Mouse (Mus musculus): ENCODE results near the gene Gnb1l.

Gene Gnb1l

DNA sequence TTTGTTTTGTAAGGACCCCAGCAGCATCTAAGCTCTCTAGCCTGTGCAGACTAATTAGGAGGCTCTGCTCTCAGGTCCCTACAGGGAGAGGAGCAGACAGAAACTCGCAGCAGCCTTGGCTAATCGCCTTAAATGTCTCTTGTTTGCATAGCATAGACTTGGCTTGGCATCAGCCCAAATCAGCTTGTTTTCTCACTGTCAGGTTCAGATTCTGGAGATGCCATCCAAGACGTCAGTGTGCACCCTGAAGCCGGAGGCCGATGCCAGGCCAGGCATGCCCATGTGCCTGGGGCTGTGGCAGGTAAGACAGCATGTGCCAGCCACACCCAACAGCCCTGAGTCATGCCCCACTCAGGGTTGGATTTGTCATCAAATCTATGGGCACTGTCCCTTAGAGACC lies 49.4 kb downstream of the Gnb1l start:
- no peak for DNase-seq (ENCODE audit: low read depth, low spot score)

DNA sequence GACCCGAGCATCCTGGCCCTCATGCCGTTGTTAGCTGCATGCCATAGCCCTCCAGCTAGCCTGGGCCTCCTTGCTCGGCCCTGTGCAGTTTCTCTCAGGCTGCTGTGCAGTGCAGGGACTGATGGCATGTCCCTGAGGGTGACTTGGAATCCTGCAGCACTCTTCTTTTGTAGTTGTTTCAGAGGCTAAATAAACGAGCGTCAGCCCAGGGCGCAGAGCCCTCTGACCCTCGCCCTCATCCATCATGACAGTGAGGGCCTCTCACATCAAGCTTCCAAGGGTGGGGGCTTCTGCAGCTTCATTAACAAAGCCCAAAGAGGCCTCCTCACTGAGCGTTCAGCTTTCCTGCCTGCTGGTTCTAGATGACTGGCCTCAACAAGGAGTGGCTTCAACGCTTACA lies 53.1 kb downstream of the Gnb1l start:
- DNase-seq (ENCODE audit: low read depth, low spot score), result no peak

DNA sequence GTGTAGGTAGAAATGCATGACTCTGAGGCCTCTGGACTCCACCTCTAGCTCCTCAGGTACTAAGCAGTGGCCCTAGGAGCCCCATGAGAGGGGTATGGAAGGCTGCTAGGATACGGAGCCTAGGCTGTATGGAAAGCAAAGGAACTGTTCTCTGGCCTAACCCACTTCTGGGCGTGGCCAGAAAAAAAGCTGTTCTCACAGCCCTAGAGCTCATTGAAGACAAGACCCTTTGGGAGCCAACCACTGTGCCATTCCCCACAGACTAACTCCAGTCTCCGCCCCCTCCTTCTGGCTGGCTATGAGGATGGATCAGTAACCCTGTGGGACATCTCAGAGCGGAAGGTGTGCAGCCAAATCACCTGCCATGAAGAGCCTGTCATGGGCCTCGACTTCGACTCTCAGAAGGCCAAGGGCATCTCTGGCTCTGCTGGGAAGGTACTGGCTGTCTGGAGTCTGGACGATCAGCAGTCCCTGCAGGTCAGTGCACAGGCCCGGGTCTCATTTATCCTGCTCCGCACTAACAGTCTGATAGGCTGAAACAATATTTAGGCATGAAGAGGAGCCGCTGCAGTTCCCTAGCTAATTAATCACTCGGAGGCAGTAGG lies 53.7 kb downstream of the Gnb1l start:
- DNase-seq (ENCODE audit: low read depth, low spot score), result no peak

GRCm38 (mm10) chr16:18554721-18555120 lies 56.2 kb downstream of the Gnb1l start:
- DNase-seq (ENCODE audit: low read depth, low spot score), result no peak

GRCm38 (mm10) chr16:18555235-18555935 lies 56.9 kb downstream of the Gnb1l start:
- no peak for DNase-seq (ENCODE audit: low read depth, low spot score)

GRCm38 (mm10) chr16:18556461-18556860 lies 57.9 kb downstream of the Gnb1l start:
- no peak for DNase-seq (ENCODE audit: low read depth, low spot score)

DNA sequence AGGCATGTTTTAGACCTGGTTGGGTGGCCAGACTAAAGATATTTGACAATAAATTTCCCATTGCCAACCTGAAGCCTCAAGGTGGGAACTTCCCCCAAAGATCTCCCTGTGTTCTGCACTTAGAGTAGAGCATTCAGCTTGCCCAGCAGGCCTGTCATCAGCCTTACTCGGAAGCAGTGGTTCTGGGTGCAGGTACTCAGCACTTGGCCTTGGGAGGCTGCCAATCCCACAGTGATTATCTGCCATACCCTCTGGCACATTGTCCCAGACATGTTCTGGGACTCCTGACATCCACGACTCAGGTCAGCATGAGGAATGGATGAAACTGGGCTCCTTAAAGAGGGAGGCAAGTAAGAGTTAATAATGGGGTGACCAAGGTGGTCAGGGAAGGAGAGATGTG lies 66.0 kb downstream of the Gnb1l start:
- DNase-seq (ENCODE audit: low read depth, low spot score), result no peak

GRCm38 (mm10) chr16:18568599-18568998 lies 70.1 kb downstream of the Gnb1l start:
- DNase-seq (ENCODE audit: low read depth, low spot score), result no peak

DNA sequence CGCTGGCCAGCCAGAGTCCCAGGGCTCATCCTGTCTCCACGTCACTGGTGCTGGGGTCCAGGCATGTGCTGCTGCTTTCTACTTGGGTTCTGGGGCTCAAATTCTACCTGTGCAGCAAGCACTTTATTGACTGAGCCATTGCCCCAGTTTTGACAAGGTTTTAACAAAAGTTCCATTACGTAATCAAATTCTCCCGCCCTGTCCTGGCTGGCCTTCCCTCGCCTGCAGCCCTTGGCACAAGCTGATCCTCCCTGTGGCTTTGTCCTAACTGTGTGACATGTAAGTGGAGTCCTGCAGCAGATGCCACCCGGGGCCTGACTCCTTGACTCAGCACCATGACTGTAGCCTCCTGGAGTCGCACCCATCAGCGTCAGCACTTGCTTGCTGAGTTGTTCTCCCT lies 75.7 kb downstream of the Gnb1l start:
- DNase-seq (ENCODE audit: low read depth, low spot score), result no peak

DNA sequence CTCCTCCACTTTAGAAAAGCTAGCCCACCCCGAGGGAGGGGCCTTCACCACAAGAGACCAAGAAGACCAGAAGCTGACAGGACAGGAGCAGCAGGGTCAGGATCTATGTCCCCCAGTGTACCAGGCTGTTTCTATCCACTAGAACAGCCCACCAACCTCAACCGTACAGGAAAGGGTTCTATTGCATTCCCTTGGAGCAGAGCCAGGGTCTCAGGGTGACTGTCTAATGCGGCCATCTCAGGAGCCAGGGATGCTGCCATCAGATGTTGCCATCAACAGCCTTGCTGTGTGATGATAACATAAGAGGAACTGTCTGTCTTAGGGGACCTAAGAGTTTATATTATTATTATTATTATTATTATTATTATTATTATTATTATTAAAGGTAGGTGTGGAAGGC lies 78.6 kb downstream of the Gnb1l start:
- no peak for DNase-seq (ENCODE audit: low read depth, low spot score)

- no peak for DNase-seq (ENCODE audit: low read depth, low spot score)
Observed at GRCm38 (mm10) chr16:18577599-18578160, 79.2 kb downstream of the Gnb1l start.

DNA sequence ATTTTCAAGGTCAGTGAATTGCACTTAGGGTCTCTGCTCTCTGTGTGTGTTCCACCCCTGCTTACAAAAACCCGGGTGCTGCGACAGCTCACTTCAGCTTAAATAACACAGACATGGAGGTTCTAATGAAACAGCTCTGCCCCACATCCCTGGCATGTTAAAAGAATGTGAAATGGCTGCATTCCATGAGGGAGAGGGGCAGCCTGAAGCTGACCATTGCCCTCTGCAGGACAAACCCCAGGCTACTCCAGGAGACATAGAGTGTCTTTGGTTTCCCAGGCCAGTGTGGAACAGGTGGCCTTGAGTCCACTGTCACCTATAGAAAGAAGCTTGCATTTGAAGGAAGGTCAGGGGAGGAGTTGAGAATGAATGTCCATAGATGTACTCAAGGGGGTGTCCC lies 81.9 kb downstream of the Gnb1l start:
- DNase-seq (ENCODE audit: low read depth, low spot score), result no peak

GRCm38 (mm10) chr16:18581050-18581622 lies 82.6 kb downstream of the Gnb1l start:
- no peak for DNase-seq (ENCODE audit: low read depth, low spot score)

- no peak for DNase-seq (ENCODE audit: low read depth, low spot score)
Observed at GRCm38 (mm10) chr16:18581623-18582205, 83.2 kb downstream of the Gnb1l start.

GRCm38 (mm10) chr16:18582426-18583148 lies 84.1 kb downstream of the Gnb1l start:
- DNase-seq (ENCODE audit: low read depth, low spot score), result no peak

- no peak for DNase-seq (ENCODE audit: low read depth, low spot score)
Observed at GRCm38 (mm10) chr16:18583169-18583568, 84.7 kb downstream of the Gnb1l start.

DNA sequence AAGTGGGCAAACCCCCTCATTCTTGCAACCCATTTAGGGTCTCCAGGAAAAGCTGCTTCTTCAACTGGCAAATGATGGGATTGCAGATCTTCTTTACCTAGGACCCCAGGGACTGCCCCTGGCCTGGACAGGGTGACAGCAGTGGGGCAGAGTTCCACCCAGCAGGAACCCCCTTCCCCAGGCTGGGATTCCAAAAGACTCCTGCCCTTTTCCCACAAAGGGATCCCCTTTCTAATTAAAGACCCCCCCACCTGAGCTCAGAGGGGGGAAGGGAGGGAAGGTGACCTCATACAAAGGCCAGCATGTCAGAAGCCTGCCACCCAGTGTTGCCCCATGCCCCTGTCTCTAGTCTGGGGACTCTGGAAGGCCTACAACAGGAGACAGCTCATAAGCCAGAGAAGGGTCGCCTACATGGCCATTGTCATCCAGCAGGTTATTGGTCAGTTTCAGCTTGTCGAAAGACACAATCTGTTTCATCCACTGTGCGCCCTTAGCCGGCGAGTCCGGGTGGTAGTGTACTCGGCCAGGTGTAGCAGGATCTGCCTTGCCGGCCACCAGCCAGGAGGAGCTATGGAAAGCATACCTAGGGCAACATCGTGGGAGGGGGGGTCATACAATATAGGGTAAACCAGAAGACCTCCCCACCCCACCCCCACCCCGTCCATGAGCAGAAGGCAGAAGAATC lies 85.3 kb downstream of the Gnb1l start:
- DNase-seq (ENCODE audit: low read depth, low spot score), result no peak

DNA sequence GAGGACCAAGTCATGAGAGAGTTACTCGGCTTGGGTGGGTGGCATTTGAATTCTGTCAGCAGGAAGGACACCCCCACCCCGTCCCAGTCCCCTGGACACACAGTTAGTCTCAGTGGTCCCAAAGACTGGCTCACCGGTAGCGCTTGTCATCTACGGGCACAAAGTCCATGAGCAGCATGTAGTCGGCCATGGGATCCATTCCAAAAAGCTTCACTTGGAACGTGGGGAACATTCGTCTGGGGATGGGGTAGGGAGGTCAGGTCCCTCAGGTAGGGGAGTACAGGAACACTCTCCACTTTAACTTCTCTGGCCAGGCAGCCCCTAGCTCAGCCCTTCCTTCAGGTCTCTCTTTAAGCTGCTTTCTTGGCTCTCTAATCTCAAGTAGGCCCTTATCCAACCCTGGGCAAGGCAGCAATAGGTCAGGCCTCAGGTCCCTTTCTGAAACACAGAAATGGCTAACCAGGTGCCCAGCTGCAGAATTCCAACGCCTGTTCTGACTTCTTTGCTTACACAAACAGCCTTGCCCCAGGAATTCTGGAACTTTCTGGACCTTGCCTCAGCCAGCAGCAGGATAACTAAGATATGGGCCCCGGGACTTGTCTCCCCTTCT lies 86.5 kb downstream of the Gnb1l start:
- no peak for DNase-seq (ENCODE audit: low read depth, low spot score)

DNA sequence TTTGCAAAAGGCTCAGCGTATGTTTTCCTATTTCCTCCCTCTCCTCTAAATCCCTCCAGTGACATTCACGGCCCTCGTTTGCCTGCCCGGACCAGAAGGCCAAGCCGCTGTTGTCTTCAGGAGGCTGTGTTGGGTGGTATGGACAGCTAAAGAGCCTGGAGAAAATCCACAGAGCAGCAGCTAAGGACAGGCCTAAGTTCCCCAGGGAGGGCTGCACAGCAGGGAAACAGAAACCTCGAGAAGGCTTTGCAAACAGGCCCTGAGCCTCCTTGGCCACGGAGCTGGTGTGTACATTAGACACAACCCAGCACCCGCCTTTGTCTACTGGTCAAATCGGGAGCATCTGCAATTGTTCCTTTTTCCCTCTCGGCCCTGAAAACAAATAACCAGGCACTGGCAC lies 87.2 kb downstream of the Gnb1l start:
- DNase-seq (ENCODE audit: low read depth, low spot score), result no peak

- DNase-seq (ENCODE audit: low read depth, low spot score), result no peak
Observed at GRCm38 (mm10) chr16:18586076-18586905, 87.8 kb downstream of the Gnb1l start.

All from WW6 (cell line).